9 mouse cellular contexts compared by ENCODE assay signal in genomic region chr13:55004646-55005045, GRCm38 (mm10). TPM values are rescaled to one million over a fixed set of nuclear protein-coding genes. Genes with fewer than 3 reads are reported as not detected.
DNase-seq lines count a peak whose midpoint lies in the region; ATAC-seq and TF ChIP-seq lines count a peak whose summit lies in the region.
"Had no signal": no experiment of that assay in that cellular context is flagged by ENCODE, and none has a peak within 500 bp of the region (broad histone marks: within the 10 kb centered on the region; RNA-seq: fewer than 3 reads in every experiment).

No protein-coding gene starts in this region.

- ATAC-seq in heart, embryonic 11.5 days (replicated peaks; ENCODE audit: insufficient number of reproducible peaks, low FRiP score, low TSS enrichment): no peak; the same call in 1 of the 2 replicates
- ATAC-seq in midbrain, postnatal 0 days (ENCODE audit: low FRiP score): no peak
- no peak for ATAC-seq in midbrain, embryonic 13.5 days
- ATAC-seq in lung, embryonic 14.5 days (ENCODE audit: insufficient read depth): peak; percentile 55
- ATAC-seq in stomach, postnatal 0 days (ENCODE audit: low FRiP score, low TSS enrichment): peak; percentile 55

- 73% methylated on average over 11 of the region's 11 CpGs for WGBS in heart, embryonic 11.5 days (ENCODE audit: insufficient replicate concordance)
- WGBS in midbrain, postnatal 0 days: 73% methylated on average over 11 of the region's 11 CpGs
- WGBS in midbrain, embryonic 13.5 days: 79% methylated on average over 11 of the region's 11 CpGs
- 46% methylated on average over 11 of the region's 11 CpGs for WGBS in lung, embryonic 14.5 days
- 52% methylated on average over 11 of the region's 11 CpGs for WGBS in stomach, postnatal 0 days
- WGBS in forebrain, embryonic 10.5 days: 68% methylated on average over 11 of the region's 11 CpGs

- peak; percentile 53 for DNase-seq in heart, postnatal 4 days
- peak; percentile 29 for DNase-seq in midbrain, postnatal 0 days (ENCODE audit: low spot score)
- peak; percentile 63 for DNase-seq in lung, embryonic 14.5 days
- peak; percentile 36 for DNase-seq in stomach, postnatal 0 days (ENCODE audit: low spot score)
- DNase-seq in forebrain, embryonic 10.5 days (ENCODE audit: extremely low spot score, low spot score): no peak

- H3K9me3 ChIP-seq in heart, embryonic 11.5 days (replicated peaks; ENCODE audit: control insufficient read depth, low read length): no peaks in the 10 kb centered on the region
- H3K9me3 ChIP-seq in midbrain, postnatal 0 days (ENCODE audit: low read length): no peaks in the 10 kb centered on the region
- no peaks in the 10 kb centered on the region for H3K9me3 ChIP-seq in midbrain, embryonic 13.5 days
- no peaks in the 10 kb centered on the region for H3K9me3 ChIP-seq in lung, embryonic 14.5 days (ENCODE audit: low read depth, low read length)
- no peaks in the 10 kb centered on the region for H3K9me3 ChIP-seq in stomach, postnatal 0 days (ENCODE audit: control insufficient read depth, low read length)
- no peaks in the 10 kb centered on the region for H3K9me3 ChIP-seq in forebrain, embryonic 10.5 days
- H3K9me3 ChIP-seq: limb, embryonic 12.5 days had no signal

- TF ChIP-seq CTCF in midbrain, postnatal 0 days (IDR thresholded peaks at IDR 0.05): no peak
- peak; percentile 34; the same call in 1 of the 2 replicates for TF ChIP-seq CTCF in lung, embryonic 14.5 days (IDR thresholded peaks at IDR 0.05; ENCODE audit: low read depth)
- no peak for TF ChIP-seq CTCF in stomach, postnatal 0 days (IDR thresholded peaks at IDR 0.05; ENCODE audit: low read depth)

- H3K27ac ChIP-seq in heart, embryonic 11.5 days (ENCODE audit: low read depth, low read length): no peak overlapping the region
- H3K27ac ChIP-seq in midbrain, postnatal 0 days (ENCODE audit: low read depth, low read length): no peak overlapping the region
- H3K27ac ChIP-seq in midbrain, embryonic 13.5 days: no peak overlapping the region
- no peak overlapping the region for H3K27ac ChIP-seq in lung, embryonic 14.5 days (ENCODE audit: low read depth)
- no peak overlapping the region for H3K27ac ChIP-seq in stomach, postnatal 0 days (replicated peaks)
- H3K27ac ChIP-seq in forebrain, embryonic 10.5 days: no peak overlapping the region
- H3K27ac ChIP-seq: limb, embryonic 12.5 days had no signal

- no peak overlapping the region for H3K4me3 ChIP-seq in heart, embryonic 11.5 days (ENCODE audit: low read depth, low read length)
- no peak overlapping the region for H3K4me3 ChIP-seq in midbrain, postnatal 0 days (ENCODE audit: low read depth, low read length)
- no peak overlapping the region for H3K4me3 ChIP-seq in midbrain, embryonic 13.5 days (replicated peaks)
- H3K4me3 ChIP-seq in lung, embryonic 14.5 days (ENCODE audit: low read depth, low read length): no peak overlapping the region
- H3K4me3 ChIP-seq in stomach, postnatal 0 days (ENCODE audit: low read depth, low read length): no peak overlapping the region
- no peak overlapping the region for H3K4me3 ChIP-seq in forebrain, embryonic 10.5 days
- H3K4me3 ChIP-seq: limb, embryonic 12.5 days had no signal

- H3K4me2 ChIP-seq in heart, embryonic 11.5 days: no peak overlapping the region
- H3K4me2 ChIP-seq in midbrain, postnatal 0 days (ENCODE audit: low read depth, low read length, poor library complexity, severe bottlenecking): no peak overlapping the region
- H3K4me2 ChIP-seq in midbrain, embryonic 13.5 days (replicated peaks): no peak overlapping the region
- H3K4me2 ChIP-seq in lung, embryonic 14.5 days: no peak overlapping the region
- H3K4me2 ChIP-seq in stomach, postnatal 0 days (replicated peaks; ENCODE audit: low read depth): no peak overlapping the region
- H3K4me2 ChIP-seq: limb, embryonic 12.5 days had no signal

- H3K4me1 ChIP-seq in heart, embryonic 11.5 days (ENCODE audit: control insufficient read depth, insufficient read depth, low read length): no peaks in the 10 kb centered on the region
- peaks cover 8% of the 10 kb centered on the region; the same call in 1 of the 2 replicates for H3K4me1 ChIP-seq in midbrain, postnatal 0 days (ENCODE audit: insufficient read depth, low read length)
- H3K4me1 ChIP-seq in midbrain, embryonic 13.5 days (replicated peaks): peaks cover 46% of the 10 kb centered on the region
- H3K4me1 ChIP-seq in lung, embryonic 14.5 days (ENCODE audit: insufficient read depth): 0 out of 2 replicates have a peak, but pooled peaks cover 7% of the 10 kb centered on the region
- H3K4me1 ChIP-seq in stomach, postnatal 0 days (replicated peaks; ENCODE audit: control insufficient read depth, insufficient read depth): no peaks in the 10 kb centered on the region
- H3K4me1 ChIP-seq in forebrain, embryonic 10.5 days: peaks cover 46% of the 10 kb centered on the region
- H3K4me1 ChIP-seq: limb, embryonic 12.5 days had no signal

- peaks cover 15% of the 10 kb centered on the region for H3K27me3 ChIP-seq in heart, embryonic 11.5 days (ENCODE audit: control insufficient read depth, insufficient read depth, low read length)
- H3K27me3 ChIP-seq in midbrain, postnatal 0 days (ENCODE audit: insufficient read depth, low read length): no peaks in the 10 kb centered on the region
- peaks cover 41% of the 10 kb centered on the region for H3K27me3 ChIP-seq in midbrain, embryonic 13.5 days
- no peaks in the 10 kb centered on the region for H3K27me3 ChIP-seq in lung, embryonic 14.5 days (ENCODE audit: insufficient read depth, low read length)
- no peaks in the 10 kb centered on the region for H3K27me3 ChIP-seq in stomach, postnatal 0 days (ENCODE audit: control insufficient read depth, insufficient read depth, low read length)
- peaks cover 85% of the 10 kb centered on the region for H3K27me3 ChIP-seq in forebrain, embryonic 10.5 days (ENCODE audit: poor library complexity, severe bottlenecking)

- no peak overlapping the region for H3K9ac ChIP-seq in heart, embryonic 11.5 days (ENCODE audit: low read depth, low read length)
- H3K9ac ChIP-seq in midbrain, postnatal 0 days (replicated peaks; ENCODE audit: low read length, poor library complexity, severe bottlenecking): no peak overlapping the region
- H3K9ac ChIP-seq in midbrain, embryonic 13.5 days (replicated peaks): no peak overlapping the region
- no peak overlapping the region for H3K9ac ChIP-seq in lung, embryonic 14.5 days
- H3K9ac ChIP-seq in stomach, postnatal 0 days (ENCODE audit: low read length): no peak overlapping the region
- H3K9ac ChIP-seq: limb, embryonic 12.5 days had no signal

- TF ChIP-seq EP300 in stomach, postnatal 0 days (optimal IDR thresholded peaks at IDR 0.05): no peak

- no peaks in the 10 kb centered on the region for H3K36me3 ChIP-seq in heart, embryonic 11.5 days (ENCODE audit: control insufficient read depth, insufficient read depth, low read length)
- H3K36me3 ChIP-seq in midbrain, postnatal 0 days (ENCODE audit: insufficient read depth, low read length): peaks cover 50% of the 10 kb centered on the region
- H3K36me3 ChIP-seq in midbrain, embryonic 13.5 days: peaks cover 22% of the 10 kb centered on the region
- H3K36me3 ChIP-seq in lung, embryonic 14.5 days (ENCODE audit: insufficient read depth): no peaks in the 10 kb centered on the region
- no peaks in the 10 kb centered on the region for H3K36me3 ChIP-seq in stomach, postnatal 0 days (ENCODE audit: control insufficient read depth, insufficient read depth, low read length)
- peaks cover 6% of the 10 kb centered on the region; the same call in 1 of the 2 replicates for H3K36me3 ChIP-seq in forebrain, embryonic 10.5 days (replicated peaks)
- H3K36me3 ChIP-seq: limb, embryonic 12.5 days had no signal

RNA-seq across cellular contexts. Expression of gene Hk3, which starts 16.5 kb away (rescaled TPM):
- under 1 TPM; 0.74 to 0.98 TPM for total RNA-seq in heart, postnatal 4 days (2021)
- polyA plus RNA-seq in heart, embryonic 11.5 days (2014; fragmentation: Nextera tagmentation; extraction: Ambion mirVana): 0.16 and 0.54 TPM in 2 replicates
- total RNA-seq in midbrain, postnatal 0 days (2014; rRNA removed): 1.0 and 1.7 TPM in 2 replicates
- polyA plus RNA-seq in midbrain, postnatal 0 days (2015; fragmentation: Nextera tagmentation; extraction: Ambion mirVana): 0.79 and 0.80 TPM in 2 replicates
- polyA plus RNA-seq in midbrain, embryonic 13.5 days (2015; fragmentation: Nextera tagmentation; extraction: Ambion mirVana): 0.87 and 1.1 TPM in 2 replicates
- 1.1 and 1.2 TPM in 2 replicates for polyA plus RNA-seq in lung, embryonic 14.5 days (2014; fragmentation: Nextera tagmentation; extraction: Ambion mirVana)
- 0.69 TPM in 2 replicates for polyA plus RNA-seq in stomach, postnatal 0 days (2015; fragmentation: Nextera tagmentation; extraction: Ambion mirVana)
- polyA plus RNA-seq in forebrain, embryonic 10.5 days (2016; fragmentation: Nextera tagmentation; extraction: Ambion mirVana): 0.58 TPM in 2 replicates
- total RNA-seq: MEL had no signal

RNA-seq across cellular contexts. Expression of gene Unc5a, which starts 55.4 kb away (rescaled TPM):
- total RNA-seq in heart, postnatal 4 days (2021): 1 to 10 TPM; 1.3 to 1.4 TPM
- polyA plus RNA-seq in heart, embryonic 11.5 days (2014; fragmentation: Nextera tagmentation; extraction: Ambion mirVana): 2.5 and 2.6 TPM in 2 replicates
- 24.2 and 29.0 TPM in 2 replicates for total RNA-seq in midbrain, postnatal 0 days (2014; rRNA removed)
- 12.7 and 14.3 TPM in 2 replicates for polyA plus RNA-seq in midbrain, postnatal 0 days (2015; fragmentation: Nextera tagmentation; extraction: Ambion mirVana)
- polyA plus RNA-seq in midbrain, embryonic 13.5 days (2015; fragmentation: Nextera tagmentation; extraction: Ambion mirVana): 5.9 and 7.3 TPM in 2 replicates
- polyA plus RNA-seq in lung, embryonic 14.5 days (2014; fragmentation: Nextera tagmentation; extraction: Ambion mirVana): 6.5 and 7.5 TPM in 2 replicates
- polyA plus RNA-seq in stomach, postnatal 0 days (2015; fragmentation: Nextera tagmentation; extraction: Ambion mirVana): 0.89 and 1.4 TPM in 2 replicates
- 2.4 TPM in 2 replicates for polyA plus RNA-seq in forebrain, embryonic 10.5 days (2016; fragmentation: Nextera tagmentation; extraction: Ambion mirVana)
- total RNA-seq: MEL had no signal

Comparison
In these comparisons a context has a peak if more than half of its experiments do, and no peak if none do; other contexts are left out.
1. ATAC-seq: peak in lung, embryonic 14.5 days (single experiment) and stomach, postnatal 0 days (single experiment); none in heart, embryonic 11.5 days (single experiment), midbrain, postnatal 0 days (single experiment) and midbrain, embryonic 13.5 days (single experiment).